Mouse (Mus musculus): Measurements from ENCODE around the gene Napepld. TPM values are rescaled to one million over a fixed set of nuclear protein-coding genes. Genes with fewer than 3 reads are reported as not detected.

Gene Napepld
- polyA plus RNA-seq, 2 experiments = 2.2 to 2.3 TPM

GRCm38 (mm10) chr5:21724427-21724826 is 23.2 kb upstream of the Napepld start:
- no peak overlapping the region for H3K9ac ChIP-seq (ENCODE audit: low read depth, low read length, severe bottlenecking)
- TF ChIP-seq POLR2A (IDR thresholded peaks at IDR 0.05; ENCODE audit: borderline replicate concordance, extremely low read depth, insufficient read depth, insufficient read length) = no peak
- WGBS = 32% methylated on average over 1 of the region's 1 CpGs
- no peaks in the 10 kb centered on the region for H3K36me3 ChIP-seq (ENCODE audit: control insufficient read depth, insufficient read depth, low read length)
- peaks cover 8% of the 10 kb centered on the region; the same call in 1 of the 2 replicates for H3K4me1 ChIP-seq (ENCODE audit: control insufficient read depth, insufficient read depth, low read length)
- DNase-seq (ENCODE audit: low spot score) (no peak), ATAC-seq (ENCODE audit: low FRiP score, low read depth) (no peak)
- no peak overlapping the region for H3K4me2 ChIP-seq (replicated peaks; ENCODE audit: low read depth, low read length, severe bottlenecking)
- H3K4me3 ChIP-seq (replicated peaks; ENCODE audit: low read length) = no peak overlapping the region
- H3K27ac ChIP-seq (replicated peaks; ENCODE audit: low read depth, low read length) = peak overlapping the region; percentile 77
- no peaks in the 10 kb centered on the region for H3K27me3 ChIP-seq (ENCODE audit: control insufficient read depth, insufficient read depth, low read length)
- H3K9me3 ChIP-seq (ENCODE audit: control insufficient read depth, low read length) = no peaks in the 10 kb centered on the region

- DNase-seq (ENCODE audit: low spot score) (no peak), ATAC-seq (ENCODE audit: low FRiP score, low read depth) (no peak)
- Histone ChIP-seq H3K9ac (ENCODE audit: low read depth, low read length, severe bottlenecking) (no peak overlapping the region), H3K4me2 (replicated peaks; ENCODE audit: low read depth, low read length, severe bottlenecking) (no peak overlapping the region), H3K27me3 (ENCODE audit: control insufficient read depth, insufficient read depth, low read length) (no peaks in the 10 kb centered on the region), H3K9me3 (ENCODE audit: control insufficient read depth, low read length) (no peaks in the 10 kb centered on the region), H3K4me3 (replicated peaks; ENCODE audit: low read length) (no peak overlapping the region), H3K4me1 (ENCODE audit: control insufficient read depth, insufficient read depth, low read length) (0 out of 2 replicates have a peak, but pooled peaks cover under 1% of the 10 kb centered on the region), H3K36me3 (ENCODE audit: control insufficient read depth, insufficient read depth, low read length) (no peaks in the 10 kb centered on the region), H3K27ac (replicated peaks; ENCODE audit: low read depth, low read length) (no peak overlapping the region)
- TF ChIP-seq POLR2A (IDR thresholded peaks at IDR 0.05; ENCODE audit: borderline replicate concordance, extremely low read depth, insufficient read depth, insufficient read length) = no peak
- WGBS = 97% methylated on average over 2 of the region's 2 CpGs
These were observed 18.0 kb upstream of the Napepld start for GRCm38 (mm10) chr5:21719209-21719608.

- Histone ChIP-seq H3K4me1 (ENCODE audit: control insufficient read depth, insufficient read depth, low read length) (no peaks in the 10 kb centered on the region), H3K4me2 (replicated peaks; ENCODE audit: low read depth, low read length, severe bottlenecking) (no peak overlapping the region), H3K9ac (ENCODE audit: low read depth, low read length, severe bottlenecking) (no peak overlapping the region), H3K9me3 (ENCODE audit: control insufficient read depth, low read length) (no peaks in the 10 kb centered on the region), H3K27me3 (ENCODE audit: control insufficient read depth, insufficient read depth, low read length) (no peaks in the 10 kb centered on the region), H3K27ac (replicated peaks; ENCODE audit: low read depth, low read length) (no peak overlapping the region), H3K4me3 (replicated peaks; ENCODE audit: low read length) (no peak overlapping the region), H3K36me3 (ENCODE audit: control insufficient read depth, insufficient read depth, low read length) (no peaks in the 10 kb centered on the region)
- DNase-seq (ENCODE audit: low spot score) (no peak), ATAC-seq (ENCODE audit: low FRiP score, low read depth) (no peak)
- TF ChIP-seq POLR2A (IDR thresholded peaks at IDR 0.05; ENCODE audit: borderline replicate concordance, extremely low read depth, insufficient read depth, insufficient read length) = no peak
- 87% methylated on average over 5 of the region's 5 CpGs for WGBS
These were observed 17.4 kb upstream of the Napepld start for GRCm38 (mm10) chr5:21718546-21718945.

- H3K4me1 ChIP-seq (ENCODE audit: control insufficient read depth, insufficient read depth, low read length) = no peaks in the 10 kb centered on the region
- ATAC-seq (ENCODE audit: low FRiP score, low read depth) (no peak), DNase-seq (ENCODE audit: low spot score) (no peak)
- no peak overlapping the region for H3K27ac ChIP-seq (replicated peaks; ENCODE audit: low read depth, low read length)
- H3K9me3 ChIP-seq (ENCODE audit: control insufficient read depth, low read length) = no peaks in the 10 kb centered on the region
- H3K9ac ChIP-seq (ENCODE audit: low read depth, low read length, severe bottlenecking) = no peak overlapping the region
- WGBS = 88% methylated on average over 10 of the region's 10 CpGs
- no peak overlapping the region for H3K4me2 ChIP-seq (replicated peaks; ENCODE audit: low read depth, low read length, severe bottlenecking)
- no peaks in the 10 kb centered on the region for H3K27me3 ChIP-seq (ENCODE audit: control insufficient read depth, insufficient read depth, low read length)
- no peaks in the 10 kb centered on the region for H3K36me3 ChIP-seq (ENCODE audit: control insufficient read depth, insufficient read depth, low read length)
- no peak for TF ChIP-seq POLR2A (IDR thresholded peaks at IDR 0.05; ENCODE audit: borderline replicate concordance, extremely low read depth, insufficient read depth, insufficient read length)
- H3K4me3 ChIP-seq (replicated peaks; ENCODE audit: low read length) = no peak overlapping the region
These were observed 16.0 kb upstream of the Napepld start for GRCm38 (mm10) chr5:21717165-21717715.

GRCm38 (mm10) chr5:21714447-21714846 is 13.3 kb upstream of the Napepld start:
- H3K27me3 ChIP-seq (ENCODE audit: control insufficient read depth, insufficient read depth, low read length) = no peaks in the 10 kb centered on the region

More at GRCm38 (mm10) chr5:21714447-21714846, 13.3 kb upstream of the Napepld start:
- ATAC-seq (ENCODE audit: low FRiP score, low read depth) = no peak
- Histone ChIP-seq H3K36me3 (ENCODE audit: control insufficient read depth, insufficient read depth, low read length) (no peaks in the 10 kb centered on the region), H3K4me1 (ENCODE audit: control insufficient read depth, insufficient read depth, low read length) (no peaks in the 10 kb centered on the region), H3K27ac (replicated peaks; ENCODE audit: low read depth, low read length) (no peak overlapping the region), H3K4me2 (replicated peaks; ENCODE audit: low read depth, low read length, severe bottlenecking) (no peak overlapping the region), H3K9me3 (ENCODE audit: control insufficient read depth, low read length) (no peaks in the 10 kb centered on the region), H3K9ac (ENCODE audit: low read depth, low read length, severe bottlenecking) (no peak overlapping the region), H3K4me3 (replicated peaks; ENCODE audit: low read length) (no peak overlapping the region)
- WGBS = 87% methylated on average over 4 of the region's 4 CpGs
- TF ChIP-seq POLR2A (IDR thresholded peaks at IDR 0.05; ENCODE audit: borderline replicate concordance, extremely low read depth, insufficient read depth, insufficient read length) = no peak
- no peak for DNase-seq (ENCODE audit: low spot score)

Measured in limb, embryonic 14.5 days (tissue).